Mouse (Mus musculus) embryo, embryonic 11.5 days (tissue): ENCODE results near the gene Ptpdc1.

Experiments
- DNase-seq: peaks from one replicate; pipeline ENCODE4 v3.0.0-alpha.2; 2012; ENCODE audit warnings: low read depth, low spot score

Ptpdc1 gene

GRCm38 (mm10) chr13:48655637-48656036 is 30.2 kb upstream of the Ptpdc1 start:
- DNase-seq, result peak; percentile 74

- no peak for DNase-seq
Measured at GRCm38 (mm10) chr13:48653788-48654770, 28.6 kb upstream of the Ptpdc1 start.

GRCm38 (mm10) chr13:48651132-48652065 is 25.9 kb upstream of the Ptpdc1 start:
- DNase-seq, result no peak

- no peak for DNase-seq
Measured at GRCm38 (mm10) chr13:48650615-48651014, 25.2 kb upstream of the Ptpdc1 start.

DNA sequence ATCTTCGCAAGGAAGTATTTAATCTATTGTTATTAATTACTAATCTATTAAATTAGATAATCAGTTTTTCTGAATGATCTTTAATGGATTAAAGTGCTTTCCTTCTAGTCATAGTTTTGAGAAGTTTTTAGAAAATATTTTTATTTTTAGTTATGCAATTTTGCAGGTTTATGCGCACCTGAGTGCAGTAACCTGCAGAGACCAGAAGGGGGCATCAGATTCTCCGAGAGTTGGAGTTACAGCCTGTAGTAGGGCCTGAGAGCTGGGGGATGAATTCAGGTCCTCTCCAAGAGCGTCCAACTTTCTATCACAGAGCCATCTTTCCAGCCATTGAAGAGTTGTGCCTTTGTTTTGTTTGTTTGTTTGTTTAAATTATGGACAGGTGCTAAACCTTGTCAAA is 21.2 kb upstream of the Ptpdc1 start:
- no peak for DNase-seq

DNA sequence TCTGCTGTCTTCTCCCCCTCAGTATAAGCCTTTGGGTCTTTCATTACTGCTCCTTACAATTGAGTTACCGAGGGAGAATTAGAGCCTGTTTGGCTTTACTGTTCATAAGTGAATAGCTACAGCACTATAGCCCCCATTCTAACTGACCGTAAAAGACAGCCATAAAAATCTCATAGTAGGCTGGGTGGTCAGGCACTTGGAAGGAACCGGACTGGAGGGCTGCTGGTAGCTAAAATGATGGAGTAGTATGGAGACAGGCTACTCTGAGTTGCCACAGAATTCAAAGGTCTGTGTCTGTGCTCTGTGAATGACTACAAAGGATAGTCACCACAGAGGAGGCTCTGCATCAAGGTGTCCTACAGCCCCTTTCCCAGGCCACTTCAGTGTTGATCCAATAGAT is 18.5 kb upstream of the Ptpdc1 start:
- no peak for DNase-seq

DNA sequence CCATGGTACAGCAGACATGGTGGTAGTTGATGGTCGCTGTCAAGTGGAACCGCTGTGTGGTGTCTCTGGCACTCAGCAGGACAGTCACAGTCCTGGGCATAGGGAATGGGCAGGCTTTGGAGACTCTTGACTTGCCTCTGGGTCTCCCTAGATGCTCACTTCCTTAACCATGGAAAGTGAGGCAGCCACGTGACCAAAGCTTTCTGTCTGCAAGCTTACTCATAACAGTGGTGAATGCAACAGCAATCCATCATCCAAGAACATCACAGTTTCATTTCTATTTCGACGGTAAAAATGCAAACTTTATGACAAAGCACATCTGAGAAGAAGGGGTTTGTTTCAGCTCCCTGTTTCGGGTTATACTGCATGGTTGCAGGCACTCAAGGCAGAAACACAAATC is 17.6 kb upstream of the Ptpdc1 start:
- no peak for DNase-seq

GRCm38 (mm10) chr13:48639570-48639969 is 14.1 kb upstream of the Ptpdc1 start:
- DNase-seq, result no peak

DNA sequence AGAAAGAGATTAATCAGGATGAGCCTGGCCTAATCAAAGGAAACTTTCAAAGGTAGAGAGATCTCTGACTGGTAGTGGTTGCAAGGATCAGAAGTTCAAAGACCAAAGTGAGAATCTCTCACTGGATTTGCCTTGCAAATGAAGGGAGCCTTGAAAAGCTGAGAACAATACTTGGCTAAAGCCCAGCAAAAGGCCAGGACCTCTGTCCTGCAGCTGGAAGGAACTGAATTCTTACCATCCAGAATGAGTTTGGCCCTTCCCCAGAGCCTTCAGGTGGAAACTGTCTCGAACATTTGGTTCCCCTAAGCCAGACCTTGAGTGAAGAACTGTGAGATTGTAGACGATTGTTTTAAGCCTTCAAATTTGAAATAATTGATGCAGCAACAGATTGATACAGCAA is 12.2 kb upstream of the Ptpdc1 start:
- no peak for DNase-seq

GRCm38 (mm10) chr13:48631691-48632090 is 6.2 kb upstream of the Ptpdc1 start:
- DNase-seq, result no peak

DNA sequence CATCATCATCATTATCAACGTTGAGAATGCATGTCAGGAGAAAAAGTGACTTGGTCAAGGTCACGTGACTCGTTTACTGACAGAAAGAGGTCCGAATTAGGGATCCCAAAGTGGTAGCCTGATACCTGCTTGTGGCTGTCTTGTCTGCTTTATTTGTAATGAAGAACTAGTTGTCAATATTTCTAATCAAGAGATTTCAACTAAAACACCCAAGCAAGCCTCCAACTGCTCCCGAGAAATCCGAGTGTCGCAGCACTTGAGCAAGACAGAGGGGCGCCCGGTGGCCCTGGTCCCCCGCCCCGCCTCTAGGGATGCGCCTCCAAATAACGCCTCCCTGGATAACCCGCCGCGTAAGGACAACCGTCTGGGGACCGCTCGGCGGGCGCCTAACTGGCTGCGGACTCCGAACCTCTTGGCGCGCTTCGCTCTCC is 481 bp downstream of the Ptpdc1 start:
- DNase-seq, result no peak

DNA sequence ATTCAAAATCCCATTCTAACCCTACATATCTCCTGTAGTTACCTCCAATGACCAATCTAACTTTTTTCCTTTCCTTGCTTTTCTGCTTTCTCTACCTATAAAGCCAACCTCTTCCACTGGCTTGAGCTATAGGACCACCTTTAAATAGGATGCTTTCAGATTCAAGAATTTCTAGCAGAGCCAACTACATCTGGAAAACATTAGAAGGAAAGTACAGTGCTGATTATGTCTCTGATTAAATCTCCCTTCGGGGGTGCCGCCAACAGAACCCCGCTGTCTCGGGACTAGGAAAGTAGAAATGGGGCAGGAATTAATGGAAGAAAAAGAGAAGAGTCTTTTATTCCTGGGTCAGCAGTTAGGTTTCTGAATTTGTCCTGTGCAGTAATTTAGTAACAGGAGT is 6.6 kb downstream of the Ptpdc1 start:
- DNase-seq, result no peak

GRCm38 (mm10) chr13:48617774-48618173 is 7.7 kb downstream of the Ptpdc1 start:
- no peak for DNase-seq

DNA sequence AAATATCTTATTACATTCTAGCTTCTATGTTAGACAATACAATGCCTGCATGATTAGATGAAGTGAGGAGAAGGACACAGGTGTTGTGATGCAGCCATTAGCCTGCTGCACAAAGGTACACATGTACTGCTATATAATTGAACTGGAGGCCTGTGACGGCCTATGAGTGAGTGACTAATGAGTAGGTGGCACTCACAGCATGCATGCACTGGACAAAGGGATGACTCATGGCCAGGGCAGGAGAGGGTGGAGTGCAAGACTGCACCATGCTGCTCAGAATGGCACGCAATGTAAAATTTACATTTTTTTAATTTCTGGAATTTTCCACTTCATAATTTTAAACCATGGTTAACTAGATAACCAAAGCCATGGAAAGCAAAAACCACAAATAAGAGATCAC is 10.9 kb downstream of the Ptpdc1 start:
- no peak for DNase-seq

- DNase-seq, result no peak
Measured at GRCm38 (mm10) chr13:48609106-48609505, 16.4 kb downstream of the Ptpdc1 start.

- no peak for DNase-seq
Measured at GRCm38 (mm10) chr13:48604591-48604990, 20.9 kb downstream of the Ptpdc1 start.

DNA sequence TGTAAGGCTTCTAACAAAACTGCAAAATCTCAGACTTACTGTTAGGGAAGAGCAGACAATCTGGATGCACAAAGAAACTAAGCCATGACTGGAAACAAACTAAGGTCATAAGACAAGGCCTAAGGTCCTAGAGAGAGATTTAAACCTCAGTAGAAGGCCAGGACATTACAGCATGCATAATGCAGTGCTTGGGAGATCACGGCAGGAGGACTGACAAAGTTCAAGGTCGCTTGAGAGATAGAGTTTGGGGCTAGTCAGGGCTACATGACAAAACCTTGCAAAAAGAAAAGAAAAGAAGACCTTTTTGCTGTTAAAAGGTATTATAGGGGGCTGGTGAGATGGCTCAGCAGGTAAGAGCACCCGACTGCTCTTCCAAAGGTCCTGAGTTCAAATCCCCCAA is 22.2 kb downstream of the Ptpdc1 start:
- DNase-seq, result no peak

- no peak for DNase-seq
Measured at GRCm38 (mm10) chr13:48594605-48595004, 30.9 kb downstream of the Ptpdc1 start.

- no peak for DNase-seq
Measured at GRCm38 (mm10) chr13:48594031-48594430, 31.4 kb downstream of the Ptpdc1 start.

GRCm38 (mm10) chr13:48593181-48593580 is 32.3 kb downstream of the Ptpdc1 start:
- DNase-seq, result no peak

DNA sequence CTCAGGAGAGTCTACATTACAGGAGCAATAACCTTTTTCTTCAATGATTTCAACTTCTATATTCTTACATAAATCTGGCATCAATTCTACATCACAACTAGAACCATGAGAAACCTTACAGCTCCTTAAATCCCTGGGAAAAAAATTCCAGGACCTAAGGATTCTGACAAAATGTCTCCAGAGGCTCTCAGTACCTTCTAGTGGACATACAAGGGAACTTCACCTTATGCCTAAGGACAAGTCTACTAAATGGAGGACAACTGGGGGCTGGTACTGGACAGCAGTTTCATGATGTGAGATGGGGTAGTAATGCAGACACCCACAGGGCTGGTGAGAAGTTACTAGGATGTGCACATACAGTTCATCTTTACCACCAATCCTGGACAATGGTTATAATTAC is 34.7 kb downstream of the Ptpdc1 start:
- DNase-seq, result no peak

DNA sequence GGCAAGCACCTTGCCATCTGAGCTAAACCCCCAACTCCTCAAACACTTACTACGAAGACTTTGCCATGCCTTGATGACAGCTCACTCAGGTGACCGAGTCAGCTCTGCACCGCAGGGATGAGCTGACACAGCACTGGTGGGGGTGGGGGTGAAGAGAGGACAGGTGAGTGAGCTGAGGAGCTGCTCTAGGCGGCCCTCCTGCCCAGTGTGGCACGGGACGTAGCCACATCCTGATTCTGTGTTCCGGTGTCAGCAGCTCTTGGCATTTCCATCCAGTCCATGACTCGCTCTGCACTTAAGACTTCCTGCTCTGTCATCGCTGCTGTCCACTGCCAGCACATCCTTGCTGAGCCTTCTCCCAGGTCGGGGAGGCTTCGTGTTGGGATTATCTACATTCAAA is 38.1 kb downstream of the Ptpdc1 start:
- DNase-seq, result no peak
